In genomic region chr13:110412572-110413209, GRCm38 (mm10) we compare ENCODE assay signal across 15 mouse cellular contexts. TPM values are rescaled to one million over a fixed set of nuclear protein-coding genes. Genes with fewer than 3 reads are reported as not detected.
DNase-seq lines count a peak whose midpoint lies in the region; ATAC-seq lines count a peak whose summit lies in the region.
"Had no signal": no experiment of that assay in that cellular context is flagged by ENCODE, and none has a peak within 500 bp of the region (broad histone marks: within the 10 kb centered on the region; RNA-seq: fewer than 3 reads in every experiment).

No protein-coding gene starts in this region.

- peak overlapping the region; percentile 12; the same call in 1 of the 2 replicates for H3K4me2 ChIP-seq in heart, embryonic 15.5 days
- no peak overlapping the region for H3K4me2 ChIP-seq in heart, embryonic 11.5 days
- no peak overlapping the region for H3K4me2 ChIP-seq in midbrain, embryonic 11.5 days
- H3K4me2 ChIP-seq in midbrain, embryonic 16.5 days (ENCODE audit: low read length): no peak overlapping the region
- no peak overlapping the region for H3K4me2 ChIP-seq in stomach, embryonic 14.5 days (replicated peaks; ENCODE audit: low read depth, low read length)
- H3K4me2 ChIP-seq: embryonic facial prominence, embryonic 12.5 days; forebrain, embryonic 15.5 days had no signal

- WGBS in heart, embryonic 15.5 days: 34% methylated on average over 12 of the region's 12 CpGs
- WGBS in heart, embryonic 11.5 days (ENCODE audit: insufficient replicate concordance): 50% methylated on average over 12 of the region's 12 CpGs
- 90% methylated on average over 12 of the region's 12 CpGs for WGBS in midbrain, embryonic 11.5 days
- 76% methylated on average over 12 of the region's 12 CpGs for WGBS in midbrain, embryonic 16.5 days
- 60% methylated on average over 12 of the region's 12 CpGs for WGBS in stomach, embryonic 14.5 days

- H3K27ac ChIP-seq in heart, embryonic 15.5 days: peak overlapping the region; percentile 69
- no peak overlapping the region for H3K27ac ChIP-seq in heart, embryonic 11.5 days (ENCODE audit: low read depth, low read length)
- no peak overlapping the region for H3K27ac ChIP-seq in midbrain, embryonic 11.5 days (ENCODE audit: low read depth, low read length)
- H3K27ac ChIP-seq in midbrain, embryonic 16.5 days (ENCODE audit: low read length): no peak overlapping the region
- H3K27ac ChIP-seq in stomach, embryonic 14.5 days (ENCODE audit: low read length): no peak overlapping the region
- H3K27ac ChIP-seq: embryonic facial prominence, embryonic 12.5 days; forebrain, embryonic 15.5 days had no signal

- ATAC-seq in heart, embryonic 15.5 days (replicated peaks; ENCODE audit: insufficient number of reproducible peaks, insufficient read depth, low FRiP score, low read depth): peak; percentile 80; the same call in 1 of the 2 replicates
- no peak for ATAC-seq in heart, embryonic 11.5 days (replicated peaks; ENCODE audit: insufficient number of reproducible peaks, low FRiP score, low TSS enrichment)
- ATAC-seq in midbrain, embryonic 11.5 days (ENCODE audit: low FRiP score): no peak
- no peak for ATAC-seq in midbrain, embryonic 16.5 days
- peak; percentile 46; the same call in 1 of the 2 replicates for ATAC-seq in stomach, embryonic 14.5 days (ENCODE audit: insufficient number of reproducible peaks, insufficient read depth, low FRiP score, low read depth)
- ATAC-seq in CD4-positive, CD25-positive, alpha-beta regulatory T cell, adult 4 months: no peak
- ATAC-seq: forebrain, embryonic 15.5 days had no signal

- DNase-seq in midbrain, embryonic 11.5 days (ENCODE audit: low spot score, missing footprints): peak; percentile 39
- DNase-seq in adrenal gland, postnatal 25 days: peak; percentile 82
- no peak for DNase-seq in kidney, postnatal 25 days
- DNase-seq: cerebellum, adult 8-10 months; kidney, postnatal 36 days; lung, postnatal 14 days had no signal

- peaks cover 5% of the 10 kb centered on the region; the same call in 1 of the 2 replicates for H3K4me1 ChIP-seq in heart, embryonic 15.5 days (replicated peaks)
- H3K4me1 ChIP-seq in heart, embryonic 11.5 days (ENCODE audit: control insufficient read depth, insufficient read depth, low read length): peaks cover 4% of the 10 kb centered on the region; the same call in 1 of the 2 replicates
- H3K4me1 ChIP-seq in midbrain, embryonic 11.5 days (ENCODE audit: control insufficient read depth, insufficient read depth, low read length): no peaks in the 10 kb centered on the region
- H3K4me1 ChIP-seq in midbrain, embryonic 16.5 days (ENCODE audit: control insufficient read depth, insufficient read depth, low read length): no peaks in the 10 kb centered on the region
- H3K4me1 ChIP-seq in stomach, embryonic 14.5 days (ENCODE audit: control insufficient read depth, insufficient read depth, low read length): no peaks in the 10 kb centered on the region
- H3K4me1 ChIP-seq: embryonic facial prominence, embryonic 12.5 days had no signal

- H3K4me3 ChIP-seq in heart, embryonic 15.5 days: no peak overlapping the region
- H3K4me3 ChIP-seq in heart, embryonic 11.5 days (ENCODE audit: low read depth, low read length): no peak overlapping the region
- H3K4me3 ChIP-seq in midbrain, embryonic 11.5 days (ENCODE audit: low read depth, low read length): no peak overlapping the region
- no peak overlapping the region for H3K4me3 ChIP-seq in midbrain, embryonic 16.5 days (ENCODE audit: low read depth, low read length)
- no peak overlapping the region for H3K4me3 ChIP-seq in stomach, embryonic 14.5 days (ENCODE audit: low read depth, low read length)
- H3K4me3 ChIP-seq: embryonic facial prominence, embryonic 12.5 days; forebrain, embryonic 15.5 days had no signal

- H3K27me3 ChIP-seq in heart, embryonic 15.5 days: no peaks in the 10 kb centered on the region
- H3K27me3 ChIP-seq in heart, embryonic 11.5 days (ENCODE audit: control insufficient read depth, insufficient read depth, low read length): no peaks in the 10 kb centered on the region
- H3K27me3 ChIP-seq in midbrain, embryonic 11.5 days (ENCODE audit: control insufficient read depth, insufficient read depth, low read length): no peaks in the 10 kb centered on the region
- H3K27me3 ChIP-seq in midbrain, embryonic 16.5 days (ENCODE audit: control insufficient read depth, insufficient read depth, low read depth, low read length): no peaks in the 10 kb centered on the region
- no peaks in the 10 kb centered on the region for H3K27me3 ChIP-seq in stomach, embryonic 14.5 days (ENCODE audit: control insufficient read depth, insufficient read depth, low read length)
- H3K27me3 ChIP-seq: CH12.LX; embryonic facial prominence, embryonic 12.5 days; forebrain, embryonic 15.5 days had no signal

- H3K36me3 ChIP-seq in heart, embryonic 15.5 days: no peaks in the 10 kb centered on the region
- no peaks in the 10 kb centered on the region for H3K36me3 ChIP-seq in heart, embryonic 11.5 days (ENCODE audit: control insufficient read depth, insufficient read depth, low read length)
- H3K36me3 ChIP-seq in midbrain, embryonic 11.5 days (ENCODE audit: control insufficient read depth, insufficient read depth, low read length): no peaks in the 10 kb centered on the region
- H3K36me3 ChIP-seq in midbrain, embryonic 16.5 days (ENCODE audit: control insufficient read depth, insufficient read depth, low read length): no peaks in the 10 kb centered on the region
- no peaks in the 10 kb centered on the region for H3K36me3 ChIP-seq in stomach, embryonic 14.5 days (ENCODE audit: control insufficient read depth, insufficient read depth, low read length)
- H3K36me3 ChIP-seq: embryonic facial prominence, embryonic 12.5 days; forebrain, embryonic 15.5 days had no signal

- no peak overlapping the region for H3K9ac ChIP-seq in heart, embryonic 15.5 days
- H3K9ac ChIP-seq in heart, embryonic 11.5 days (ENCODE audit: low read depth, low read length): no peak overlapping the region
- no peak overlapping the region for H3K9ac ChIP-seq in midbrain, embryonic 11.5 days (ENCODE audit: low read length)
- H3K9ac ChIP-seq in midbrain, embryonic 16.5 days (ENCODE audit: low read depth, low read length): no peak overlapping the region
- H3K9ac ChIP-seq in stomach, embryonic 14.5 days (replicated peaks; ENCODE audit: low read depth, low read length): no peak overlapping the region
- H3K9ac ChIP-seq: embryonic facial prominence, embryonic 12.5 days; forebrain, embryonic 15.5 days had no signal

- no peaks in the 10 kb centered on the region for H3K9me3 ChIP-seq in heart, embryonic 15.5 days (replicated peaks)
- H3K9me3 ChIP-seq in heart, embryonic 11.5 days (replicated peaks; ENCODE audit: control insufficient read depth, low read length): no peaks in the 10 kb centered on the region
- no peaks in the 10 kb centered on the region for H3K9me3 ChIP-seq in midbrain, embryonic 11.5 days (ENCODE audit: control insufficient read depth, low read length)
- no peaks in the 10 kb centered on the region; the same call in 1 of the 2 replicates for H3K9me3 ChIP-seq in midbrain, embryonic 16.5 days (replicated peaks; ENCODE audit: control insufficient read depth, low read length, poor library complexity, severe bottlenecking)
- H3K9me3 ChIP-seq in stomach, embryonic 14.5 days (ENCODE audit: control insufficient read depth, low read depth, low read length): no peaks in the 10 kb centered on the region
- H3K9me3 ChIP-seq: embryonic facial prominence, embryonic 12.5 days; forebrain, embryonic 15.5 days had no signal

RNA-seq across cellular contexts. Expression of gene Plk2, which starts 17.8 kb away (rescaled TPM):
- polyA plus RNA-seq in heart, embryonic 15.5 days (2015; fragmentation: Nextera tagmentation; extraction: Ambion mirVana): 102 TPM in 2 replicates
- polyA plus RNA-seq in heart, embryonic 11.5 days (2014; fragmentation: Nextera tagmentation; extraction: Ambion mirVana): 122 and 146 TPM in 2 replicates
- 63.4 and 68.6 TPM in 2 replicates for polyA plus RNA-seq in midbrain, embryonic 11.5 days (2014; fragmentation: Nextera tagmentation; extraction: Ambion mirVana)
- 177 and 180 TPM in 2 replicates for polyA plus RNA-seq in midbrain, embryonic 16.5 days (2015; fragmentation: Nextera tagmentation; extraction: Ambion mirVana)
- total RNA-seq in adrenal gland, postnatal 25 days (2021): 16.0 and 23.3 TPM in 2 replicates
- polyA plus RNA-seq in stomach, embryonic 14.5 days (2014; fragmentation: Nextera tagmentation; extraction: Ambion mirVana): 111 and 131 TPM in 2 replicates
- 1 to 10 TPM; 1.7 to 4.1 TPM for polyA plus RNA-seq in CD4-positive, CD25-positive, alpha-beta regulatory T cell, adult 4 months (2017; shearing (Covaris generic))

RNA-seq across cellular contexts. Expression of gene Gapt, which starts 55.7 kb away (rescaled TPM):
- 0.14 and 0.27 TPM in 2 replicates for polyA plus RNA-seq in heart, embryonic 15.5 days (2015; fragmentation: Nextera tagmentation; extraction: Ambion mirVana)
- polyA plus RNA-seq in heart, embryonic 11.5 days (2014; fragmentation: Nextera tagmentation; extraction: Ambion mirVana): 0.10 and 0.14 TPM in 2 replicates
- polyA plus RNA-seq in midbrain, embryonic 11.5 days (2014; fragmentation: Nextera tagmentation; extraction: Ambion mirVana): 0.26 TPM in 1 of 2 replicates, not detected in the other
- not detected in 2 replicates for polyA plus RNA-seq in midbrain, embryonic 16.5 days (2015; fragmentation: Nextera tagmentation; extraction: Ambion mirVana)
- not detected in 2 replicates for total RNA-seq in adrenal gland, postnatal 25 days (2021)
- 0.24 TPM in 1 of 2 replicates, not detected in the other for polyA plus RNA-seq in stomach, embryonic 14.5 days (2014; fragmentation: Nextera tagmentation; extraction: Ambion mirVana)
- under 1 TPM in 1 of 2 experiments, not detected in 1; 0.98 TPM for polyA plus RNA-seq in CD4-positive, CD25-positive, alpha-beta regulatory T cell, adult 4 months (2017; shearing (Covaris generic))
- total RNA-seq: heart, postnatal 14 days had no signal
- polyA plus RNA-seq: forebrain, embryonic 15.5 days had no signal

Comparison
In these comparisons a context has a peak if more than half of its experiments do, and no peak if none do; other contexts are left out.
1. ATAC-seq: peak in heart, embryonic 15.5 days (single experiment) and stomach, embryonic 14.5 days (single experiment); none in heart, embryonic 11.5 days (single experiment), midbrain, embryonic 11.5 days (single experiment), midbrain, embryonic 16.5 days (single experiment) and CD4-positive, CD25-positive, alpha-beta regulatory T cell, adult 4 months (single experiment).
2. DNase-seq: peak in midbrain, embryonic 11.5 days (single experiment) and adrenal gland, postnatal 25 days (single experiment); none in kidney, postnatal 25 days (0 of 2).
3. RNA of gene Plk2, which starts 17.8 kb away (polyA plus RNA-seq): 177 to 180 TPM in midbrain, embryonic 16.5 days, 122 to 146 TPM in heart, embryonic 11.5 days, 111 to 131 TPM in stomach, embryonic 14.5 days, 102 TPM in heart, embryonic 15.5 days and 63.4 to 68.6 TPM in midbrain, embryonic 11.5 days; 1.7 to 4.1 TPM in CD4-positive, CD25-positive, alpha-beta regulatory T cell, adult 4 months; every median in the first group is over 10 times any median in the second.